ENCODE assay signal across 8 mouse cellular contexts in the genomic region with DNA sequence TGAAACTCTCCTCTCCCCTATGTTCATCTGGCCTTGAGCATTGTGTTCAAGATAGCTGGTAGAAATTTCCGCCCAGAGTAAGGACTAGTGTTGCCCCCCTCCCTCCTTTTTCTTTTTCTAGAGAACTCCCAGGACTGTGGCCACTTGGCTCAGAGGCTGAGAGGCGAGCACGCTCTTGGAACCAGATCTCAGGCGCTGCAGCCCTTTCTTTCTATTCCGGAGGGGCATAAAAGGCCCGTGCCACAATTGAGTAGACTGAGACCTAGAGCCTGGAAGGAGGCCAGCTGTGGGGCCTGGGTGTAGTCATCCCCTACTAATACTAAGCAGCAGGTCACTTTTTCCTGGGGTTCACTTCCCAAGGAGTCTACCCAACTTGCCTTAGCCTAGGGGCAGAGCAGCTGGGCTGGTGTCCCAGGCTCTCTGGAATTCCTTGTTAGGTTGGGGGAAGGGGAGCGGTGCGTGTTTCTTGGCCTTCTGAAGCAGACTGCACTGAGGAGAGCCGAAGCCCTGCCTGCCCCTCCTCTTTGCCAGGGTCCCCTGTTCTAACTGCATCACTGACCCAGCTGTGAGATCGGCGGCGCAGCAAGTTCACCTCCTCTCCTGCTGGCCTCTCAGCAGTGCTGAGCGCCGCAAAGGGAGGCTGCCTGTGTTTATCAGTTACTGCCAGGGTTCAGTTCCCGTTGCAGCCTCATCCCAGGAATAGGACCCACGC. TPM values are rescaled to one million over a fixed set of nuclear protein-coding genes. Genes with fewer than 3 reads are reported as not detected.
A peak's percentile ranks its signal among the peaks of the same experiment; 100 is the strongest.
DNase-seq lines count a peak whose midpoint lies in the region; ATAC-seq and TF ChIP-seq lines count a peak whose summit lies in the region.

No protein-coding gene starts in this region.

- H3K79me2 ChIP-seq in C2C12 (ENCODE audit: control insufficient read depth, insufficient read depth) = peaks cover 64% of the 10 kb centered on the region

- WGBS in embryonic facial prominence, embryonic 14.5 days = 1% methylated on average over 16 of the region's 16 CpGs
- WGBS in heart, postnatal 0 days = 3% methylated on average over 16 of the region's 16 CpGs
- WGBS in liver, postnatal 0 days (ENCODE audit: insufficient replicate concordance) = 14% methylated on average over 16 of the region's 16 CpGs
- WGBS in small intestine, adult 2 months = 4% methylated on average over 16 of the region's 16 CpGs

- H3K79me3 ChIP-seq in C2C12 (ENCODE audit: low read depth) = peaks cover 58% of the 10 kb centered on the region

- peaks cover 13% of the 10 kb centered on the region for H3K36me3 ChIP-seq in C2C12 (ENCODE audit: control insufficient read depth, insufficient read depth)
- peaks cover 7% of the 10 kb centered on the region; the same call in 1 of the 2 replicates for H3K36me3 ChIP-seq in embryonic facial prominence, embryonic 14.5 days (ENCODE audit: control insufficient read depth, insufficient read depth, low read length)
- H3K36me3 ChIP-seq in heart, postnatal 0 days (replicated peaks; ENCODE audit: control insufficient read depth, insufficient read depth, low read length) = no peaks in the 10 kb centered on the region
- H3K36me3 ChIP-seq in liver, postnatal 0 days (replicated peaks; ENCODE audit: insufficient read depth, low read length) = 0 out of 2 replicates have a peak, but pooled peaks cover 2% of the 10 kb centered on the region
- H3K36me3 ChIP-seq in small intestine, adult 2 months (ENCODE audit: control insufficient read depth, insufficient read depth, low read length) = peaks cover 2% of the 10 kb centered on the region; the same call in 1 of the 2 replicates

- peak overlapping the region; percentile 99 for H3K27ac ChIP-seq in embryonic facial prominence, embryonic 14.5 days (replicated peaks; ENCODE audit: low read depth, low read length)
- H3K27ac ChIP-seq in heart, postnatal 0 days (ENCODE audit: low read depth) = peak overlapping the region; percentile 100
- peak overlapping the region; percentile 100 for H3K27ac ChIP-seq in liver, postnatal 0 days (ENCODE audit: low read depth)
- H3K27ac ChIP-seq in small intestine, adult 2 months (ENCODE audit: insufficient read depth, low read depth, low read length) = peak overlapping the region; percentile 79

- no peak for TF ChIP-seq POLR2A in small intestine, adult 2 months (IDR thresholded peaks at IDR 0.05; ENCODE audit: low read depth, low read length)

- H3ac ChIP-seq in C2C12 (ENCODE audit: control insufficient read depth, insufficient read length, low read depth) = peak overlapping the region; percentile 82

- H3K9me3 ChIP-seq in embryonic facial prominence, embryonic 14.5 days (ENCODE audit: control insufficient read depth, low read length) = no peaks in the 10 kb centered on the region
- H3K9me3 ChIP-seq in heart, postnatal 0 days (replicated peaks; ENCODE audit: control insufficient read depth, low read length) = no peaks in the 10 kb centered on the region
- no peaks in the 10 kb centered on the region for H3K9me3 ChIP-seq in liver, postnatal 0 days (ENCODE audit: low read length)

- peak overlapping the region; percentile 98 for H3K9ac ChIP-seq in embryonic facial prominence, embryonic 14.5 days (ENCODE audit: low read depth, low read length)
- H3K9ac ChIP-seq in heart, postnatal 0 days (replicated peaks; ENCODE audit: low read depth, low read length) = peak overlapping the region; percentile 100
- H3K9ac ChIP-seq in liver, postnatal 0 days (replicated peaks) = peak overlapping the region; percentile 90

- TF ChIP-seq EP300 in heart, postnatal 0 days (IDR thresholded peaks at IDR 0.05; ENCODE audit: low read depth) = no peak
- no peak for TF ChIP-seq EP300 in liver, postnatal 0 days (IDR thresholded peaks at IDR 0.05; ENCODE audit: low read depth)

- peak; percentile 66 for DNase-seq in R1 (ENCODE audit: low read depth, low spot score)
- peak; percentile 80 for DNase-seq in embryonic facial prominence, embryonic 14.5 days (ENCODE audit: low spot score)
- DNase-seq in heart, postnatal 0 days (ENCODE audit: low spot score) = peak; percentile 31
- peak; percentile 59 to 72 for DNase-seq in kidney, postnatal 4 days
- no peak for DNase-seq in liver, postnatal 0 days
- no peak for DNase-seq in urinary bladder, postnatal 4 days (ENCODE audit: low spot score in 2 of 2)

- peak overlapping the region; percentile 91 for H3K4me2 ChIP-seq in embryonic facial prominence, embryonic 14.5 days (ENCODE audit: low read depth, low read length)
- peak overlapping the region; percentile 74 for H3K4me2 ChIP-seq in heart, postnatal 0 days (ENCODE audit: low read depth, low read length)
- H3K4me2 ChIP-seq in liver, postnatal 0 days (ENCODE audit: low read depth, low read length) = peak overlapping the region; percentile 89

- peak overlapping the region; percentile 85 for H3K4me3 ChIP-seq in C2C12 (ENCODE audit: insufficient read depth, poor library complexity, severe bottlenecking)
- H3K4me3 ChIP-seq in embryonic facial prominence, embryonic 14.5 days (ENCODE audit: low read depth, low read length) = peak overlapping the region; percentile 98
- H3K4me3 ChIP-seq in heart, postnatal 0 days (ENCODE audit: low read depth, low read length) = peak overlapping the region; percentile 88
- peak overlapping the region; percentile 96 for H3K4me3 ChIP-seq in liver, postnatal 0 days (ENCODE audit: low read depth, low read length)
- peak overlapping the region; percentile 88 for H3K4me3 ChIP-seq in small intestine, adult 2 months (ENCODE audit: low read depth, low read length)

- ATAC-seq in embryonic facial prominence, embryonic 14.5 days (ENCODE audit: low read depth) = no peak; the same call in 1 of the 2 replicates
- no peak for ATAC-seq in heart, postnatal 0 days (ENCODE audit: insufficient read depth, low read depth)
- no peak for ATAC-seq in liver, postnatal 0 days

- TF ChIP-seq CTCF in C2C12 (IDR thresholded peaks at IDR 0.05; ENCODE audit: control insufficient read depth, insufficient read depth, insufficient read length) = no peak
- TF ChIP-seq CTCF in heart, postnatal 0 days (IDR thresholded peaks at IDR 0.05; ENCODE audit: low read depth) = no peak
- no peak for TF ChIP-seq CTCF in liver, postnatal 0 days (IDR thresholded peaks at IDR 0.05; ENCODE audit: low read depth)
- no peak for TF ChIP-seq CTCF in small intestine, adult 2 months (IDR thresholded peaks at IDR 0.05; ENCODE audit: extremely low read depth, insufficient read length, insufficient replicate concordance, low read depth, low read length)

- no peaks in the 10 kb centered on the region for H3K27me3 ChIP-seq in C2C12 (ENCODE audit: control insufficient read depth, insufficient read depth, insufficient read length)
- no peaks in the 10 kb centered on the region for H3K27me3 ChIP-seq in embryonic facial prominence, embryonic 14.5 days (replicated peaks; ENCODE audit: control insufficient read depth, insufficient read depth, low read length)
- no peaks in the 10 kb centered on the region for H3K27me3 ChIP-seq in heart, postnatal 0 days (ENCODE audit: control insufficient read depth, insufficient read depth, low read length)
- H3K27me3 ChIP-seq in liver, postnatal 0 days (ENCODE audit: insufficient read depth, low read length) = no peaks in the 10 kb centered on the region
- H3K27me3 ChIP-seq in small intestine, adult 2 months (ENCODE audit: control insufficient read depth, insufficient read depth, low read length) = no peaks in the 10 kb centered on the region

- H3K4me1 ChIP-seq in embryonic facial prominence, embryonic 14.5 days (ENCODE audit: control insufficient read depth, insufficient read depth, low read length) = peaks cover 54% of the 10 kb centered on the region
- peaks cover 46% of the 10 kb centered on the region for H3K4me1 ChIP-seq in heart, postnatal 0 days (ENCODE audit: control insufficient read depth, insufficient read depth)
- peaks cover 61% of the 10 kb centered on the region for H3K4me1 ChIP-seq in liver, postnatal 0 days (ENCODE audit: insufficient read depth)
- peaks cover 40% of the 10 kb centered on the region for H3K4me1 ChIP-seq in small intestine, adult 2 months (ENCODE audit: control insufficient read depth, insufficient read depth, insufficient read length, low read length)

TF ChIP-seq in C2C12, 6 proteins besides CTCF, POLR2A, EP300 and RAD21:
- TF ChIP-seq FOSL1 (IDR thresholded peaks at IDR 0.05; ENCODE audit: insufficient read depth, low read length, poor library complexity, severe bottlenecking) (no peak), MYOD1 (IDR thresholded peaks at IDR 0.05; ENCODE audit: control insufficient read depth, insufficient read length, low read depth) (no peak), CEBPB (IDR thresholded peaks at IDR 0.05; ENCODE audit: low read depth) (no peak), USF1 (IDR thresholded peaks at IDR 0.05; ENCODE audit: low read depth) (no peak), MYOG (IDR thresholded peaks at IDR 0.05; ENCODE audit: control insufficient read depth, extremely low read depth, insufficient read length) (no peak), MAX (IDR thresholded peaks at IDR 0.05) (no peak)
TF ChIP-seq in C2C12: peak in this region for 0.

RNA-seq across cellular contexts. Expression of gene Ctdsp2, which starts 1.9 kb away (rescaled TPM):
- polyA plus RNA-seq in C2C12 (2012; fragmentation: generic; extraction: Trizol) = 57.5 TPM
- polyA plus RNA-seq in embryonic facial prominence, embryonic 14.5 days (2014; fragmentation: Nextera tagmentation; extraction: Ambion mirVana) = 109 and 116 TPM in 2 replicates
- total RNA-seq in heart, postnatal 0 days (2014; rRNA removed; ENCODE audit: low replicate concordance) = 137 and 155 TPM in 2 replicates
- 26.4 and 27.4 TPM in 2 replicates for polyA plus RNA-seq in heart, postnatal 0 days (2015; fragmentation: Nextera tagmentation; extraction: Ambion mirVana)
- 10.7 and 11.4 TPM in 2 replicates for polyA plus RNA-seq in liver, postnatal 0 days (2015; fragmentation: Nextera tagmentation; extraction: Ambion mirVana)
- polyA plus RNA-seq in small intestine, adult 2 months (2012; rRNA removed) = 43.9 and 118 TPM in 2 replicates

RNA-seq across cellular contexts. Expression of gene Avil, which starts 20.1 kb away (rescaled TPM):
- 0.13 TPM for polyA plus RNA-seq in C2C12 (2012; fragmentation: generic; extraction: Trizol)
- polyA plus RNA-seq in embryonic facial prominence, embryonic 14.5 days (2014; fragmentation: Nextera tagmentation; extraction: Ambion mirVana) = 7.8 and 9.0 TPM in 2 replicates
- total RNA-seq in heart, postnatal 0 days (2014; rRNA removed; ENCODE audit: low replicate concordance) = 0.04 and 1.9 TPM in 2 replicates
- 0.07 and 0.11 TPM in 2 replicates for polyA plus RNA-seq in heart, postnatal 0 days (2015; fragmentation: Nextera tagmentation; extraction: Ambion mirVana)
- polyA plus RNA-seq in liver, postnatal 0 days (2015; fragmentation: Nextera tagmentation; extraction: Ambion mirVana) = 0.04 TPM in 1 of 2 replicates, not detected in the other
- polyA plus RNA-seq in small intestine, adult 2 months (2012; rRNA removed) = 2.4 and 6.9 TPM in 2 replicates

RNA-seq across cellular contexts. Expression of gene Tsfm, which starts 50.3 kb away (rescaled TPM):
- polyA plus RNA-seq in C2C12 (2012; fragmentation: generic; extraction: Trizol) = 66.0 TPM
- polyA plus RNA-seq in embryonic facial prominence, embryonic 14.5 days (2014; fragmentation: Nextera tagmentation; extraction: Ambion mirVana) = 61.0 and 61.3 TPM in 2 replicates
- 81.3 and 82.5 TPM in 2 replicates for total RNA-seq in heart, postnatal 0 days (2014; rRNA removed; ENCODE audit: low replicate concordance)
- 94.6 and 96.8 TPM in 2 replicates for polyA plus RNA-seq in heart, postnatal 0 days (2015; fragmentation: Nextera tagmentation; extraction: Ambion mirVana)
- 37.7 and 38.4 TPM in 2 replicates for polyA plus RNA-seq in liver, postnatal 0 days (2015; fragmentation: Nextera tagmentation; extraction: Ambion mirVana)
- polyA plus RNA-seq in small intestine, adult 2 months (2012; rRNA removed) = 24.7 and 36.4 TPM in 2 replicates

Comparison
In these comparisons a context has a peak if more than half of its experiments do, and no peak if none do; other contexts are left out.
1. DNase-seq: peak in R1 (single experiment), embryonic facial prominence, embryonic 14.5 days (single experiment), heart, postnatal 0 days (single experiment) and kidney, postnatal 4 days (2 of 2); none in liver, postnatal 0 days (single experiment) and urinary bladder, postnatal 4 days (0 of 2).
2. Peak in every context shown above with its lines, with median percentiles within 50 percentile points of each other: H3K4me3 ChIP-seq, H3K27ac ChIP-seq, H3K4me2 ChIP-seq and H3K9ac ChIP-seq.